Mouse (Mus musculus) small intestine, adult 2 months (tissue): ENCODE results near the gene Zmym4.

Experiments
- CTCF ChIP-seq: fragments of 200-500 bp; IDR thresholded peaks from 2 replicates; pipeline ENCODE4 v1.5.1; 2012; ENCODE audit warnings: low read depth, mild to moderate bottlenecking, control low read depth, inconsistent platforms, low read length, moderate library complexity, mixed read lengths; ENCODE audit not compliant: insufficient replicate concordance, insufficient read length; ENCODE audit errors: extremely low read depth
- POLR2A ChIP-seq: fragments of 200-500 bp; IDR thresholded peaks from 2 replicates; pipeline ENCODE4 v1.6.1; 2012; ENCODE audit warnings: low read depth, mild to moderate bottlenecking, control low read depth, inconsistent platforms, low read length, moderate library complexity

DNA sequence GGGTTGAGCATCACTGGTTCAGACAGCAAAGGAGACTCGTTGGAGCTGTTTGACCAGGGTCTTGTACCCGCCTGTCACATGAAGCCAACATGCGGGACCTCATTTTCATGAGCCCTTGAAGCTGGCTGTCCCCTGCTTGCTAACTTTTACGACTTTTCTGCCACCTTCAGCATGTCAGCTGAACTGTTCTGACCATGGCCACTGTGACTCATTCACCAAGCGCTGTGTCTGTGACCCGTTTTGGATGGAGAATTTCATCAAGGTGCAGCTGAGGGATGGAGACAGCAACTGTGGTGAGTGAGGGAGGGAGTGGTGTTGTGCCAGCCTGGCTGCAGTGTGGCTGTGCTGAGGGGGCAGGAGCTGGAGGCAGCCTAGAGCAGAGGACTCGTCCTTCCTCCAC is 121.0 kb downstream of the Zmym4 start:
- TF ChIP-seq CTCF (no peak), POLR2A (no peak)
